Mouse (Mus musculus) forebrain, embryonic 11.5 days (tissue): ENCODE measurements around the gene Tns2. TPM values are rescaled to one million over a fixed set of nuclear protein-coding genes. Genes with fewer than 3 reads are reported as not detected.
A peak's percentile ranks its signal among the peaks of the same experiment; 100 is the strongest.

Experiments used
- ATAC-seq: fragments of 200-750 bp; cut with Nextera tagmentation; replicated peaks from 2 replicates; pipeline ENCODE4 v1.8.0; 2017; ENCODE audit warnings: moderate TSS enrichment; ENCODE audit not compliant: low FRiP score
- DNase-seq: peaks from one replicate; pipeline ENCODE4 v3.0.0-alpha.2; 2017; ENCODE audit warnings: low spot score
- H3K27ac ChIP-seq: fragments of 300-500 bp; sonication (generic); 2 replicates; pipeline ENCODE4 v1.5.1; 2014; ENCODE audit warnings: low read depth, low read length
- H3K27me3 ChIP-seq: fragments of 300-500 bp; sonication (generic); 2 replicates; pipeline ENCODE4 v1.6.1; 2014; ENCODE audit warnings: mild to moderate bottlenecking, low read length, mixed read lengths; ENCODE audit not compliant: control insufficient read depth, insufficient read depth
- H3K36me3 ChIP-seq: fragments of 300-500 bp; sonication (generic); 2 replicates; pipeline ENCODE4 v1.6.1; 2014; ENCODE audit warnings: mild to moderate bottlenecking, low read length, moderate library complexity, mixed read lengths; ENCODE audit not compliant: control insufficient read depth, insufficient read depth
- H3K4me1 ChIP-seq: fragments of 300-500 bp; sonication (generic); replicated peaks from 2 replicates; pipeline ENCODE4 v1.6.1; 2014; ENCODE audit warnings: low read length, mixed read lengths; ENCODE audit not compliant: control insufficient read depth, insufficient read depth
- H3K4me2 ChIP-seq: fragments of 300-500 bp; sonication (generic); 2 replicates; pipeline ENCODE4 v1.6.1; 2014; ENCODE audit warnings: low read depth, mild to moderate bottlenecking, low read length, moderate library complexity, mixed read lengths; ENCODE audit not compliant: severe bottlenecking
- H3K4me3 ChIP-seq: fragments of 300-500 bp; sonication (generic); 2 replicates; pipeline ENCODE4 v1.5.1; 2014; ENCODE audit warnings: low read depth, low read length
- H3K9ac ChIP-seq: fragments of 300-500 bp; sonication (generic); 2 replicates; pipeline ENCODE4 v1.6.1; 2014; ENCODE audit warnings: low read length
- H3K9me3 ChIP-seq: fragments of 300-500 bp; sonication (generic); 2 replicates; pipeline ENCODE4 v1.6.1; 2016; ENCODE audit warnings: low read length, mixed read lengths; ENCODE audit not compliant: control insufficient read depth
- WGBS: fragments of 180-500 bp; shearing (Covaris S2); extraction: QIAGEN DNeasy Blood & Tissue Kit; methylation state at CpG from one replicate; pipeline ENCODE4 v1.1.7; 2014; 5-methylcytosine and 5-hydroxymethylcytosine counted together
- polyA plus RNA-seq: library from polyadenylated mRNA; unstranded; fragments of >200 nt; fragmentation: Nextera tagmentation; extraction: Ambion mirVana; gene quantifications from 2 replicates; pipeline ENCODE4 v1.2.1, GENCODE M21; 2014

Tns2 gene
- polyA plus RNA-seq, 1 experiment from 2014 or later: 10.5 TPM

DNA sequence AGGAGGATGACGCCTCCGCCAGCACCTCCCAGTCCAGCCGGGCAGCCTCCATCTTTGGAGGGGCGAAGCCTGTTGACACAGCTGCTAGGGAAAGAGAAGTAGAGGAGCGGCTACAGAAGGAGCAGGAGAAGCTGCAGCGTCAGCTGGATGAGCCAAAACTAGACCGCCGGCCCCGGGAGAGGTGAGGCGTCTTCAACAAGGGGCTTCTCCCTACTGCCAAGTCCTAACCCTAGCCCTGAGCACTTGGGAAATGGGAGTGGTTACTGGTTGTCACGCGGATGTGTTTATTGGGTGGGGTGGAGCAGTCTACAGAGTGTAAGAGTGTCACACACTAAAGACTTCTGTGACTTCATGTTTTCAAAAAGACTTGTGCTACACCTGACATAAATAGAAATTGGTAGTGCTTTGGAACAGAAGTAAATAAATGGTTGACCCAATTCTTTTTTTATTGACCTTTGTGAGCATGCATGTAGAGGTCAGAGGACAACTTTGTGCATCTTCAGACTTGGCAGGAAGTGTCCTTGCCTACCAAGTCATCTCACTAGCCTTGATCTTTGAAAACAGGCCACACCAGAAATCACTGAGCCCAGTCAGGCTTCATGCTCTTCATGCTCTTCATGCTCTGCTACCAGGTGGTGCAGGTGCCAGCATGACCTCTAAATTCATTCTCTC, 10.2 kb upstream of the Tns2 start:
- no peaks in the 10 kb centered on the region for H3K9me3 ChIP-seq
- WGBS: 88% methylated on average over 12 of the region's 12 CpGs
- no peak overlapping the region for H3K4me2 ChIP-seq
- no peak overlapping the region for H3K4me3 ChIP-seq
- no peak overlapping the region for H3K9ac ChIP-seq
- H3K36me3 ChIP-seq: peaks cover 55% of the 10 kb centered on the region
- no peak overlapping the region for H3K27ac ChIP-seq
- H3K27me3 ChIP-seq: no peaks in the 10 kb centered on the region
- ATAC-seq (no peak), DNase-seq (no peak)
- H3K4me1 ChIP-seq: no peaks in the 10 kb centered on the region

DNA sequence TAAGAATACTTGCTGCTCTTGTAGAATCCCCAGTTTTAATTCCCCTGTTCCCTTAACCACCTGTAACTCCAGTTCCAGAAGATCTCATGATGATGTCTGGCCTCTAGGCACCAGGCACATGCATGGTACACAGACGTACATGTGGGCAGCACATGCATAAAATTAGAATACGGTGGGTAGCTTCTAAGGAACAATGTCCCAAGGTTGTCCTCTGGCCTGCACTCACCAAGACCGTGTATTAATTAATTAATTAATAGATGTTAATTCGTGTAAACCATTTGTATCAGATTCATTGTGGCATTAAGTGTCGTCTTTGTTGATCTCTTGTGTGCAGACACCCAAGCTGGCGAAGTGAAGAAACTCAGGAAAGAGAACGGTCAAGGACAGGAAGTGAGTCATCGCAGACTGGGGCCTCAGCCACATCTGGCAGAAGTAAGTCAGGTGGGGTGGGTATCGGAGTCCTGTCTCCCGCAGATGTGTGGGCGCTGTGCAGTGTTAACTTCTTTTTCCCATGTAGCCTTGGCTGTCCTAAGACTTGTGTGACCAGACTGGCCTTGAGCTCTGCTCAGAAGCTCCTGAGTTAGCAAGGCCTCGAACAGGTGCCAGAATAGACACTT, 9.0 kb upstream of the Tns2 start:
- H3K36me3 ChIP-seq: peaks cover 51% of the 10 kb centered on the region
- no peak for ATAC-seq
- H3K4me3 ChIP-seq: no peak overlapping the region
- H3K9me3 ChIP-seq: no peaks in the 10 kb centered on the region
- no peak overlapping the region for H3K9ac ChIP-seq
- 92% methylated on average over 12 of the region's 12 CpGs for WGBS
- no peak overlapping the region for H3K27ac ChIP-seq
- no peaks in the 10 kb centered on the region for H3K27me3 ChIP-seq
- no peak overlapping the region for H3K4me2 ChIP-seq
- no peak for DNase-seq
- H3K4me1 ChIP-seq: no peaks in the 10 kb centered on the region

DNA sequence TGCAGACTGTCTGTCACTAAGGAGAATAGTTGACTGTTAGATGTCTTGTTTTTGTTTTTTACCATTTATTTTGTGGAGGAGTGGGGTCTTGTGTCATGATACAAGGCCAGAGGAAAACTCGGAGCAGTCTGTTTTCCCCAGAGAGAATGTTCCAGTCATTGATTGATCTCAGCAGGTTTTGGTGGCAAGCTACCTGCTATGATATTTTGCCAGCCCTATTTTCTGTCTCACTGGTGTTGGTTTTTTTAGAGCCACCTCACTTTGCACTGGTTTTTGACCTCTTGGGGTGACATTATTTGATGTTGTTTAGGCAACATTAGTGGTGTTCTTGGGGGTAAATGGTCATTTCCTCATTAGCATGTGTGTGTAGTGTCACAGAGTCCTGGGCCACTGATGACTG, 8.5 kb upstream of the Tns2 start:
- Histone ChIP-seq H3K27me3 (no peaks in the 10 kb centered on the region), H3K9ac (no peak overlapping the region), H3K36me3 (peaks cover 51% of the 10 kb centered on the region), H3K4me3 (no peak overlapping the region), H3K4me2 (no peak overlapping the region), H3K27ac (no peak overlapping the region), H3K4me1 (no peaks in the 10 kb centered on the region), H3K9me3 (no peaks in the 10 kb centered on the region)
- DNase-seq: no peak
- WGBS: 94% methylated on average over 1 of the region's 1 CpGs
- ATAC-seq: no peak

DNA sequence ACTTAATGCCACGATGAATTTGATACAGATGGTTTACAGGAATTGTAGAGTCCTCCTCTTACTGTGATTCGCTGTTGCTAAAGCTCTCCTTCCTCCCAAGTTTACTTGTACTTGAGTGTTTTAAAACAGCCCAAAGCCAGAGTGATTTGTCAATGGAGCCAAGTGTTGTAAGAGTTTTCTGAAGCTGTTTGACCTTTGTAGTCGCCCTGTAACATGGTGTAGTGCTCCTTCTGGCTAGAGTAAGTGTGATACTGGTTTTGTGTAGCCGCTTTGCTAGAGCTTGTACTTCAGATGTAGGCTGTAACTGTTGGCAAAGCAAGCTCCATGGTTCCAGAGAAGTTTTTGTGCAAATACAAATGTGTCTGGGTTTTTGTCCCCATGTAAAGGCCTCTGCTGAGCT, 8.0 kb upstream of the Tns2 start:
- Histone ChIP-seq H3K4me1 (no peaks in the 10 kb centered on the region), H3K4me3 (no peak overlapping the region), H3K4me2 (no peak overlapping the region), H3K9ac (no peak overlapping the region), H3K27ac (no peak overlapping the region), H3K36me3 (peaks cover 50% of the 10 kb centered on the region), H3K9me3 (no peaks in the 10 kb centered on the region), H3K27me3 (no peaks in the 10 kb centered on the region)
- no peak for DNase-seq
- WGBS: 93% methylated on average over 4 of the region's 4 CpGs
- ATAC-seq: no peak

DNA sequence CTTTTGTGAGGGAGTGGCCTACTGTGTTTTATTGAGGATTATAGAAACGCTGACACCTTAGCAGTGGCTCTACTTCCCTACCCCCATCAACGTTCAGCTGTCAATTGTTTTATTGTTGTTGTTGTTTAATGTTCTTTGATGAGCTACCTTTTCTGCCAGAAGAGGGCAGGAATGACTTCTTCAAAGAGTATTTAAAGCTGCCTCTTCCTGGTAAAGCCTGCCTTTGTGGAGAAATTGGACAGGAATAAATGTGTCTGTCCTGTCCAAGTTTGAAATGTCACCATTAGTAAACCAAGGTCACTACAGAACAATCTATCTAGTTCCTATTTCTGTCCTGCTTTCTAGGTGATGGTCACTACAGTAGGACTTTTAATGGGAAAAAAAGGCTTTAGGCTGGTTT, 6.1 kb upstream of the Tns2 start:
- Histone ChIP-seq H3K27me3 (no peaks in the 10 kb centered on the region), H3K9me3 (no peaks in the 10 kb centered on the region), H3K27ac (no peak overlapping the region), H3K4me1 (no peaks in the 10 kb centered on the region), H3K4me3 (no peak overlapping the region), H3K4me2 (no peak overlapping the region), H3K36me3 (peaks cover 42% of the 10 kb centered on the region), H3K9ac (no peak overlapping the region)
- ATAC-seq (no peak), DNase-seq (no peak)
- WGBS: 72% methylated on average over 2 of the region's 2 CpGs

DNA sequence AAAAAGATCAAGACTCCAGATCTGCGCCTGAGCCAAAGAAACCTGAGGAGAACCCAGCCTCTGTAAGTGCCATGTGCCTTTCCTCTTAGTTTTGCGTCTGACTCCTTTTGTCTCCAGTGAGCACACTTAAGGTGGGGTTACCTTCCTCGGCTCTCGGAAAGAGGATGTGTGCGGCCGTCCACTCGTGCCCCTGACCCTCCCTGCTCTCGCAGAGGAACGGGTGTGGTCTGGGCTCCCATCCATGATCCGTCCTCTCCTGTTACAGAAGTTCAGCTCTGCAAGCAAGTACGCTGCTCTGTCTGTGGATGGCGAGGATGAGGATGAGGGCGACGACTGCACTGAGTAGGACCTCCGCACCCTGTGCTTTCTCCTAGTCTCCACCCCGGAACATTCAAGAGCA, 5.2 kb upstream of the Tns2 start:
- no peak overlapping the region for H3K4me3 ChIP-seq
- H3K4me2 ChIP-seq: no peak overlapping the region
- DNase-seq: peak; percentile 46
- no peaks in the 10 kb centered on the region for H3K9me3 ChIP-seq
- H3K36me3 ChIP-seq: peaks cover 39% of the 10 kb centered on the region
- WGBS: 91% methylated on average over 16 of the region's 16 CpGs
- H3K4me1 ChIP-seq: no peaks in the 10 kb centered on the region
- no peak for ATAC-seq
- H3K9ac ChIP-seq: no peak overlapping the region
- no peaks in the 10 kb centered on the region for H3K27me3 ChIP-seq
- no peak overlapping the region for H3K27ac ChIP-seq

DNA sequence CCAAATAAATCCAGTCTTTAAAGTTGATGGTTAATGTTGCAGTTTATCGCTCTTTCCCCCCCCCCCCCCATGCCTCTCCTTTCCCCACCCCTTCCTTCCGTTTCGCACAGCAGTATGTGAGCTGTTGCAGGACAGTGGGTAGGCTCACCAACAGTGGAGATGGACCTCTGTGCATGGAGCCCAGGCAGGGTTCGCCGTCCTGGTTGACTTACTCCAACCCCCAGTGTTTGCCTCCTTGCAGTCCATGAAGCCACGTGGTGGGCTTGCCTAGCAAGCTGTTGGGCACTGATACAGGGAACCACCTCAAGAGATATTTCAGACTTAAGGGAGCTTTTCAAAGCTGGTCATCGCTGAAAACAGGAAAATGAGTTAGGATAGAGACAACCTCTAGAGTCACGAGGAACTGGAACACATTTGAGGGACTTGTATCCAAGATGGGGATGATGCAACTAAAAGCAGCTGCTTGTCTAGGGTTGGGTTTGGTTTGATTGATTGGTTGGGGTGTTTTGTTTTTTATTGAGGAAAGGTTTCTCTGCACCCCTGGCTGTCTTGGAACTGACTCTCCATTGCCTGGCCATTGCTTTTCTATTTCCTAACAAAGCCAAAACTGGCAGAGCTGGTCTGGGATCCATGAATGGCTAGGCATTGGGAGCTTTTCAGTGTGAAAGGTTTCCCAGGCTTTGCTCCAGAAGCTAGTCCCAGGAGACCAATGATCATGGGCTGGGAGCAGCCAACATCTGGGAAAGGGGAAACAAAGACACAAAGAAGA, 2.9 kb upstream of the Tns2 start:
- Histone ChIP-seq H3K27me3 (peaks cover 4% of the 10 kb centered on the region), H3K36me3 (peaks cover 22% of the 10 kb centered on the region), H3K4me3 (no peak overlapping the region), H3K9ac (no peak overlapping the region), H3K4me1 (peaks cover 4% of the 10 kb centered on the region), H3K27ac (no peak overlapping the region), H3K4me2 (no peak overlapping the region), H3K9me3 (no peaks in the 10 kb centered on the region)
- ATAC-seq (no peak), DNase-seq (peak; percentile 44)
- 78% methylated on average over 8 of the region's 8 CpGs for whole genome bisulfite sequencing

DNA sequence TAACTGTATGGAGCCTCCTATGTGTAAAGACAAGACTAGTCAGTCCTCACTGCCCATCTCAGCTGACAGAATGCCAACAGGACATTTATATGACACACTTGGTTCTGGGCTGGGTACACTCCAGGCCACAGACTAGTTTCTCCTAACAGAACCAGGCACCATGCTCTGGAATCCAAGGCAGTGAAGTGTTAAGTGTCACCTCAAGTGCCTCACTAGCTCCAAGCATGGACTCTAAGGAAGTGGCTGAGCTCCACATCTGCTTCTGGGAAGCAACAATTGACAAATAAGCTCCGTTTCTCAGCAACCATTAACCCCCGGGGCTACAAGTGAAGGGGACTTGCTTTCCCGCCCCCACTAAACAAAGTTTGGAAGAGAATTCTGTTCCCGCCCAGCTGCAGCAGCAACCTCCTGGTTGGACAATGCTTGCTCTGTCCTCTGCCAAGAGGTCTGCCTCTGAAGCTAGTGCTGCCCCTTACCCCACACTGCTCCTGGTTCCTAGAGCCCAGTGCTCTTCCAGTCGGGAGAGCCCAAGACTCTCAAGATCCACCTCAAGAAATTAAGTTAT, 2.1 kb upstream of the Tns2 start:
- H3K27ac ChIP-seq: no peak overlapping the region
- ATAC-seq (no peak), DNase-seq (peak; percentile 52)
- H3K9me3 ChIP-seq: no peaks in the 10 kb centered on the region
- no peak overlapping the region for H3K4me2 ChIP-seq
- WGBS: 38% methylated on average over 5 of the region's 5 CpGs
- H3K36me3 ChIP-seq: peaks cover 15% of the 10 kb centered on the region
- H3K9ac ChIP-seq: no peak overlapping the region
- peaks cover 9% of the 10 kb centered on the region for H3K4me1 ChIP-seq
- no peak overlapping the region for H3K4me3 ChIP-seq
- peaks cover 4% of the 10 kb centered on the region for H3K27me3 ChIP-seq
